18 mouse cellular contexts compared by ENCODE assay signal in genomic region chr3:33836576-33836975, GRCm38 (mm10). TPM values are rescaled to one million over a fixed set of nuclear protein-coding genes. Genes with fewer than 3 reads are reported as not detected.
"Had no signal": no experiment of that assay in that cellular context is flagged by ENCODE, and none has a peak within 500 bp of the region (broad histone marks: within the 10 kb centered on the region; RNA-seq: fewer than 3 reads in every experiment).

No protein-coding gene starts in this region.

- DNase-seq: retina, postnatal 1 day; right cerebral cortex, adult 18-20 months; right cerebral cortex, postnatal 14 days; right cerebral cortex, postnatal 25 days; right cerebral cortex, postnatal 4 days; thymus, adult 18-20 months; thymus, adult 2 months; thymus, postnatal 14 days; thymus, postnatal 25 days; thymus, postnatal 36 days; thymus, postnatal 4 days had no signal

- H3K27me3 ChIP-seq: neural tube, embryonic 12.5 days; neural tube, embryonic 13.5 days; neural tube, embryonic 15.5 days; stomach, embryonic 15.5 days had no signal

- H3K4me3 ChIP-seq: neural tube, embryonic 12.5 days; neural tube, embryonic 13.5 days; neural tube, embryonic 15.5 days; stomach, embryonic 15.5 days had no signal

- H3K36me3 ChIP-seq: neural tube, embryonic 12.5 days; neural tube, embryonic 13.5 days; neural tube, embryonic 15.5 days; stomach, embryonic 15.5 days had no signal

- H3K9me3 ChIP-seq: neural tube, embryonic 12.5 days; neural tube, embryonic 13.5 days; neural tube, embryonic 15.5 days; stomach, embryonic 15.5 days had no signal

- H3K27ac ChIP-seq: neural tube, embryonic 12.5 days; neural tube, embryonic 13.5 days; neural tube, embryonic 15.5 days; stomach, embryonic 15.5 days; stomach, postnatal 0 days had no signal

- H3K9ac ChIP-seq: neural tube, embryonic 12.5 days; neural tube, embryonic 13.5 days; neural tube, embryonic 15.5 days; stomach, embryonic 15.5 days had no signal

- H3K4me1 ChIP-seq: neural tube, embryonic 12.5 days; neural tube, embryonic 13.5 days; neural tube, embryonic 15.5 days; stomach, embryonic 15.5 days had no signal

RNA-seq across cellular contexts. Expression of gene Ccdc39, which starts 7.5 kb away (rescaled TPM):
- total RNA-seq: neutrophil, adult 5-6 weeks had no signal
- polyA plus RNA-seq: small intestine, adult 2 months had no signal
